Mouse (Mus musculus): ENCODE measurements around the gene Lrmda. TPM values are rescaled to one million over a fixed set of nuclear protein-coding genes. Genes with fewer than 3 reads are reported as not detected.

Lrmda gene
- polyA plus RNA-seq, 1 experiment from 2014 or later: 0.23 TPM

GRCm38 (mm10) chr14:22228253-22228968 is 208.9 kb downstream of the Lrmda start:
- Histone ChIP-seq H3K9ac (replicated peaks) (no peak overlapping the region), H3K4me3 (replicated peaks) (no peak overlapping the region), H3K4me1 (replicated peaks) (no peaks in the 10 kb centered on the region), H3K9me3 (no peaks in the 10 kb centered on the region), H3K36me3 (no peaks in the 10 kb centered on the region), H3K27me3 (no peaks in the 10 kb centered on the region), H3K27ac (no peak overlapping the region), H3K4me2 (replicated peaks) (no peak overlapping the region)
- 90% methylated on average over 7 of the region's 7 CpGs for WGBS
- no peak for ATAC-seq

GRCm38 (mm10) chr14:22240315-22240714 is 220.8 kb downstream of the Lrmda start:
- Histone ChIP-seq H3K9ac (replicated peaks) (no peak overlapping the region), H3K9me3 (no peaks in the 10 kb centered on the region), H3K27me3 (no peaks in the 10 kb centered on the region), H3K4me2 (replicated peaks) (no peak overlapping the region), H3K4me1 (replicated peaks) (peaks cover 12% of the 10 kb centered on the region), H3K4me3 (replicated peaks) (no peak overlapping the region), H3K27ac (no peak overlapping the region), H3K36me3 (no peaks in the 10 kb centered on the region)
- WGBS: 28% methylated on average over 3 of the region's 3 CpGs
- peak; percentile 63; the same call in 1 of the 2 replicates for ATAC-seq

- WGBS: 83% methylated on average over 12 of the region's 12 CpGs
Measured at GRCm38 (mm10) chr14:22255458-22255857, 235.9 kb downstream of the Lrmda start.

GRCm38 (mm10) chr14:22256274-22256673 is 236.8 kb downstream of the Lrmda start:
- Histone ChIP-seq H3K4me2 (replicated peaks) (no peak overlapping the region), H3K27me3 (0 out of 2 replicates have a peak, but pooled peaks cover 5% of the 10 kb centered on the region), H3K9me3 (no peaks in the 10 kb centered on the region), H3K27ac (no peak overlapping the region), H3K9ac (replicated peaks) (no peak overlapping the region), H3K4me1 (replicated peaks) (peaks cover 18% of the 10 kb centered on the region), H3K36me3 (no peaks in the 10 kb centered on the region), H3K4me3 (replicated peaks) (no peak overlapping the region)
- ATAC-seq: no peak
- 91% methylated on average over 12 of the region's 12 CpGs for WGBS

More at GRCm38 (mm10) chr14:22255458-22255857, 235.9 kb downstream of the Lrmda start:
- Histone ChIP-seq H3K27ac (no peak overlapping the region), H3K27me3 (0 out of 2 replicates have a peak, but pooled peaks cover 5% of the 10 kb centered on the region), H3K36me3 (no peaks in the 10 kb centered on the region), H3K4me2 (replicated peaks) (no peak overlapping the region), H3K9ac (replicated peaks) (no peak overlapping the region), H3K4me1 (replicated peaks) (peaks cover 17% of the 10 kb centered on the region), H3K9me3 (no peaks in the 10 kb centered on the region), H3K4me3 (replicated peaks) (no peak overlapping the region)
- no peak for ATAC-seq

GRCm38 (mm10) chr14:22259376-22260032 is 240.0 kb downstream of the Lrmda start:
- 22% methylated on average over 10 of the region's 10 CpGs for whole genome bisulfite sequencing
- 0 out of 2 replicates have a peak overlapping the region, but pooled peaks have one; percentile 30 for H3K9ac ChIP-seq (replicated peaks)
- ATAC-seq: peak; percentile 82; the same call in 1 of the 2 replicates
- peak overlapping the region; percentile 37 for H3K27ac ChIP-seq
- no peaks in the 10 kb centered on the region for H3K36me3 ChIP-seq
- no peak overlapping the region for H3K4me3 ChIP-seq (replicated peaks)
- H3K9me3 ChIP-seq: no peaks in the 10 kb centered on the region
- peaks cover 18% of the 10 kb centered on the region for H3K4me1 ChIP-seq (replicated peaks)
- H3K27me3 ChIP-seq: 0 out of 2 replicates have a peak, but pooled peaks cover 5% of the 10 kb centered on the region
- H3K4me2 ChIP-seq (replicated peaks): peak overlapping the region; percentile 19; the same call in 1 of the 2 replicates

- no peak overlapping the region for H3K27ac ChIP-seq
- no peak overlapping the region for H3K4me2 ChIP-seq (replicated peaks)
- peaks cover 18% of the 10 kb centered on the region for H3K4me1 ChIP-seq (replicated peaks)
- no peak overlapping the region for H3K9ac ChIP-seq (replicated peaks)
- WGBS: 52% methylated on average over 5 of the region's 5 CpGs
- H3K27me3 ChIP-seq: 0 out of 2 replicates have a peak, but pooled peaks cover 5% of the 10 kb centered on the region
- H3K9me3 ChIP-seq: no peaks in the 10 kb centered on the region
- no peak for ATAC-seq
- H3K36me3 ChIP-seq: no peaks in the 10 kb centered on the region
- H3K4me3 ChIP-seq (replicated peaks): no peak overlapping the region
Measured at GRCm38 (mm10) chr14:22260033-22260419, 240.5 kb downstream of the Lrmda start.

GRCm38 (mm10) chr14:22265229-22265905 is 245.9 kb downstream of the Lrmda start:
- no peak for ATAC-seq
- Histone ChIP-seq H3K4me2 (replicated peaks) (no peak overlapping the region), H3K9me3 (no peaks in the 10 kb centered on the region), H3K4me3 (replicated peaks) (no peak overlapping the region), H3K27ac (no peak overlapping the region), H3K36me3 (no peaks in the 10 kb centered on the region), H3K27me3 (no peaks in the 10 kb centered on the region), H3K9ac (replicated peaks) (no peak overlapping the region), H3K4me1 (replicated peaks) (peaks cover 2% of the 10 kb centered on the region)
- 87% methylated on average over 4 of the region's 4 CpGs for WGBS

- no peak for ATAC-seq
- no peaks in the 10 kb centered on the region for H3K36me3 ChIP-seq
- H3K9ac ChIP-seq (replicated peaks): no peak overlapping the region
- WGBS: 90% methylated on average over 9 of the region's 9 CpGs
- H3K27ac ChIP-seq: no peak overlapping the region
- no peaks in the 10 kb centered on the region for H3K9me3 ChIP-seq
- H3K27me3 ChIP-seq: no peaks in the 10 kb centered on the region; the same call in 1 of the 2 replicates
- H3K4me3 ChIP-seq (replicated peaks): no peak overlapping the region
- H3K4me2 ChIP-seq (replicated peaks): no peak overlapping the region
- H3K4me1 ChIP-seq (replicated peaks): no peaks in the 10 kb centered on the region
Measured at GRCm38 (mm10) chr14:22269812-22270211, 250.3 kb downstream of the Lrmda start.

- 94% methylated on average over 5 of the region's 5 CpGs for WGBS
- no peaks in the 10 kb centered on the region for H3K36me3 ChIP-seq
- H3K9ac ChIP-seq (replicated peaks): no peak overlapping the region
- H3K27ac ChIP-seq: no peak overlapping the region
- H3K27me3 ChIP-seq: peaks cover 7% of the 10 kb centered on the region
- no peak for ATAC-seq
- H3K9me3 ChIP-seq: no peaks in the 10 kb centered on the region
- no peak overlapping the region for H3K4me2 ChIP-seq (replicated peaks)
- H3K4me3 ChIP-seq (replicated peaks): no peak overlapping the region
- no peaks in the 10 kb centered on the region for H3K4me1 ChIP-seq (replicated peaks)
Measured at GRCm38 (mm10) chr14:22278053-22278452, 258.5 kb downstream of the Lrmda start.

- H3K4me2 ChIP-seq (replicated peaks): no peak overlapping the region
- no peaks in the 10 kb centered on the region for H3K9me3 ChIP-seq
- no peak overlapping the region for H3K27ac ChIP-seq
- H3K27me3 ChIP-seq: peaks cover 7% of the 10 kb centered on the region; the same call in 1 of the 2 replicates
- WGBS: 92% methylated on average over 4 of the region's 4 CpGs
- no peak for ATAC-seq
- no peak overlapping the region for H3K9ac ChIP-seq (replicated peaks)
- no peaks in the 10 kb centered on the region for H3K4me1 ChIP-seq (replicated peaks)
- no peaks in the 10 kb centered on the region for H3K36me3 ChIP-seq
- no peak overlapping the region for H3K4me3 ChIP-seq (replicated peaks)
Measured at GRCm38 (mm10) chr14:22279591-22279990, 260.1 kb downstream of the Lrmda start.

GRCm38 (mm10) chr14:22281630-22282029 is 262.1 kb downstream of the Lrmda start:
- H3K9ac ChIP-seq (replicated peaks): no peak overlapping the region
- no peaks in the 10 kb centered on the region for H3K9me3 ChIP-seq
- H3K4me3 ChIP-seq (replicated peaks): no peak overlapping the region
- H3K36me3 ChIP-seq: no peaks in the 10 kb centered on the region
- H3K4me2 ChIP-seq (replicated peaks): no peak overlapping the region
- H3K4me1 ChIP-seq (replicated peaks): no peaks in the 10 kb centered on the region
- peaks cover 7% of the 10 kb centered on the region; the same call in 1 of the 2 replicates for H3K27me3 ChIP-seq
- 72% methylated on average over 7 of the region's 7 CpGs for WGBS
- ATAC-seq: no peak
- no peak overlapping the region for H3K27ac ChIP-seq

GRCm38 (mm10) chr14:22282847-22283246 is 263.3 kb downstream of the Lrmda start:
- WGBS: 16% methylated on average over 6 of the region's 6 CpGs
- ATAC-seq: no peak

More at GRCm38 (mm10) chr14:22282847-22283246, 263.3 kb downstream of the Lrmda start:
- Histone ChIP-seq H3K4me3 (replicated peaks) (no peak overlapping the region), H3K9me3 (no peaks in the 10 kb centered on the region), H3K4me2 (replicated peaks) (no peak overlapping the region), H3K4me1 (replicated peaks) (no peaks in the 10 kb centered on the region), H3K9ac (replicated peaks) (no peak overlapping the region), H3K27ac (no peak overlapping the region), H3K27me3 (peaks cover 7% of the 10 kb centered on the region; the same call in 1 of the 2 replicates), H3K36me3 (no peaks in the 10 kb centered on the region)
